Mouse (Mus musculus): ENCODE data around the gene Lmbr1.

DNA sequence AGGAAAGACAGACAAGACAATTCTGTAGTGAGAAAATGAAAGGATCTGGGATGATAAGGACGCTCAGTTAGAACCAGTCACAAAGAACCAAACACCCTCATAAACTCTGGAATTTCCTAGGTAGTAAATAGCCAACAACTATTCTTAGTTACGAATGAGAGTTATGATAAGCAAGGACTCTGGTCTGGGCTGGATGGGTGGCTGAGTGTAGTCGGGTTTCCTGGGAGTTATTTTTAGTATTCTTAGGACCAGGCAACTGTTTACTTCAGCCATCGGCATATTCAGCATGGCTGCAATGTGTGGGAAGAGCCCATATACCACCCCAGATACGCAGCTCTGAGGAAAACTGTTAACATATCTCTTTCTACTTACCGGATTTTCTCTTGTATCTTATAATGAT is 14.7 kb downstream of the Lmbr1 start:
- no peak for TF ChIP-seq CTCF (IDR thresholded peaks at IDR 0.05)
- TF ChIP-seq EP300 (IDR thresholded peaks at IDR 0.05) = no peak

Measured in lung, postnatal 0 days (tissue).